Mouse (Mus musculus) kidney, adult 2 months (tissue): ENCODE measurements around the gene Commd7. TPM values are rescaled to one million over a fixed set of nuclear protein-coding genes. Genes with fewer than 3 reads are reported as not detected.
A peak's percentile ranks its signal among the peaks of the same experiment; 100 is the strongest.

Experiments used
- DNase-seq: peaks from one replicate; pipeline ENCODE4 v3.0.0; 2021
- H3K27ac ChIP-seq: fragments of 200-500 bp; 2 replicates; pipeline ENCODE4 v1.5.1; 2012; ENCODE audit warnings: low read depth, low read length, control low read depth, inconsistent platforms; ENCODE audit not compliant: insufficient read depth
- H3K27me3 ChIP-seq: fragments of 200-500 bp; replicated peaks from 2 replicates; pipeline ENCODE4 v1.6.1; 2012; ENCODE audit warnings: mild to moderate bottlenecking, moderate library complexity, low read length, inconsistent platforms; ENCODE audit not compliant: control insufficient read depth, insufficient read depth
- H3K36me3 ChIP-seq: fragments of 200-500 bp; 2 replicates; pipeline ENCODE4 v1.6.1; 2012; ENCODE audit warnings: mild to moderate bottlenecking, moderate library complexity, low read length, inconsistent platforms; ENCODE audit not compliant: control insufficient read depth, insufficient read depth
- H3K4me1 ChIP-seq: fragments of 200-500 bp; 2 replicates; pipeline ENCODE4 v1.6.1; 2011; ENCODE audit warnings: low read length; ENCODE audit not compliant: control insufficient read depth, insufficient read depth
- H3K4me3 ChIP-seq: fragments of 200-500 bp; 2 replicates; pipeline ENCODE4 v1.5.1; 2011; ENCODE audit warnings: mild to moderate bottlenecking, low read depth, low read length, control low read depth; ENCODE audit not compliant: insufficient read depth
- CTCF ChIP-seq: fragments of 200-500 bp; conservative IDR thresholded peaks from 2 replicates; pipeline ENCODE4 v1.5.1; 2011; ENCODE audit warnings: low read depth, mild to moderate bottlenecking, control low read depth, low read length, moderate library complexity, mixed read lengths; ENCODE audit not compliant: insufficient read depth, insufficient read length
- POLR2A ChIP-seq: fragments of 200-500 bp; IDR thresholded peaks from one replicate; pipeline ENCODE4 v1.6.1; 2011; ENCODE audit warnings: low read depth, low read length, control low read depth
- WGBS: fragments of 180-500 bp; shearing (Covaris S2); methylation state at CpG from one replicate; pipeline ENCODE4 v1.1.7; 2018; 5-methylcytosine and 5-hydroxymethylcytosine counted together
- polyA plus RNA-seq: library from polyadenylated mRNA; depleted of rRNA; stranded (reverse); fragments of >200 nt; gene quantifications from 2 replicates; pipeline ENCODE4 v1.2.3, GENCODE M21; 2012

Commd7 gene
- polyA plus RNA-seq, 1 experiment, result 22.3 TPM

DNA sequence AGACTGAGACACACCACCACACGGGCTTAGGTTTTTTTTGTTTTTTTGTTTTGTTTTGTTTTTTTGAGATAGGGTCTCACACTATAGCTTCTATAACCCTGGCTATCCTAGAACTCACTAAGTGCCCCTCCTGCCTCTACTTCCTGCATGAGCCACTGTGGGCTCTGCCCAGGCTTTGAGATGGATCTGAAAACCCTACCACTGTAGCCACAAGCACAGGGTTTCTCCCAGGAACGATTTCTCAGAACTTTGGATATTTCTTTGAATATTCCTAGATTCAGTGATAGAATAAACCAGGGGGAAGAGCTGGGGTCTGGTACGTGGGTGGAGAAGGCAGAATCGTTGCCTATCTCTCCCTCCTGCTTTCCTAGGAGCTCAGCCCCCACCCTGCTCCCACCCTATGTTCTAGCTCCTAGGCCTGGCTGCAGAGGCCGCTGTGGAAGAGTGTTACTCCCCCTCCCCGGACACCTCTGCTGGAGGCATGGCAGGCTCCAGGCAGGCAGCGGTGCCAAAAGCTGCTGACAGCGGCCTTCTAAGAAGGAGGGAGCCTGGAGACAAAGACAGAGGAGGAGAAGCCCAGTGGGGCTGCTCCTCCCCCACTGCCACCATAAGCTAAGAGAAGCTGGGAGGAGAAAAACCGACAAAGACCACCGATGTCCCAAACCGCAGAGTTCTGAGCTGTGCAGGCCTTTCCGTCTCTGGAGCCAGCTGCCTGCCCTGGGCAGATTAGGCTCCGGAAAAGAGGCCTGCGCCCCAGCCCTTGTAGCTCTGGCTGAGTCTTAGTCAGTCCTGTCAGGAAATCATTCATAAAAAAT is 21.9 kb downstream of the Commd7 start:
- H3K27ac ChIP-seq, result no peak overlapping the region
- H3K4me1 ChIP-seq, result peaks cover 6% of the 10 kb centered on the region; the same call in 1 of the 2 replicates
- no peaks in the 10 kb centered on the region for H3K27me3 ChIP-seq
- H3K4me3 ChIP-seq, result no peak overlapping the region
- TF ChIP-seq CTCF (no peak), POLR2A (no peak)
- peak; percentile 18 for DNase-seq
- H3K36me3 ChIP-seq, result no peaks in the 10 kb centered on the region
- 44% methylated on average over 14 of the region's 14 CpGs for WGBS

DNA sequence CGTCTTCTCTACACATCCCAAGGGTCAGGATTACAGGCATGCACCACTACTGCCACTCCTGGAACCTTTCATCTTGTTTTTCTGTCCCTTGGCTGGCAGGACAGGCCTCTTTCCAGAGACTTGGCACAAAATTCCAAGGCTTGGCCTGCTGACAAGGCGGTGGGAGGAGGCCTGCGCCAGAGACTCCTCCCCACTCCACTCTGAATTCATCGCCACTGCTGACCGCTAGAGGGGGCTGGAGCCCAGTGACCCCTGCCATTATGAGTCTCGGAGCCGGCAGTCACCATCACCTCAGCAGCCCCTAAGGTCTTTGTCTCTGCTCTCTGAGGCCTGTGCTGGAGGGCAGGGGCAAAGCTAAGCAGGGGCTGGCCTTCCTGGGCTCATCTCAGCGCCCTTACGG is 23.0 kb downstream of the Commd7 start:
- TF ChIP-seq CTCF (peak; percentile 87), POLR2A (no peak)
- Histone ChIP-seq H3K4me3 (no peak overlapping the region), H3K27me3 (no peaks in the 10 kb centered on the region), H3K36me3 (no peaks in the 10 kb centered on the region), H3K27ac (no peak overlapping the region), H3K4me1 (peaks cover 6% of the 10 kb centered on the region; the same call in 1 of the 2 replicates)
- DNase-seq, result peak; percentile 96
- WGBS, result 14% methylated on average over 9 of the region's 9 CpGs

- TF ChIP-seq POLR2A, result no peak
- no peaks in the 10 kb centered on the region for H3K27me3 ChIP-seq
- DNase-seq, result peak; percentile 65
- H3K27ac ChIP-seq, result no peak overlapping the region
- 53% methylated on average over 8 of the region's 8 CpGs for WGBS
- H3K4me3 ChIP-seq, result no peak overlapping the region
- no peaks in the 10 kb centered on the region for H3K36me3 ChIP-seq
- peaks cover 6% of the 10 kb centered on the region; the same call in 1 of the 2 replicates for H3K4me1 ChIP-seq
Observed at GRCm38 (mm10) chr2:153609058-153609457, 23.5 kb downstream of the Commd7 start.

DNA sequence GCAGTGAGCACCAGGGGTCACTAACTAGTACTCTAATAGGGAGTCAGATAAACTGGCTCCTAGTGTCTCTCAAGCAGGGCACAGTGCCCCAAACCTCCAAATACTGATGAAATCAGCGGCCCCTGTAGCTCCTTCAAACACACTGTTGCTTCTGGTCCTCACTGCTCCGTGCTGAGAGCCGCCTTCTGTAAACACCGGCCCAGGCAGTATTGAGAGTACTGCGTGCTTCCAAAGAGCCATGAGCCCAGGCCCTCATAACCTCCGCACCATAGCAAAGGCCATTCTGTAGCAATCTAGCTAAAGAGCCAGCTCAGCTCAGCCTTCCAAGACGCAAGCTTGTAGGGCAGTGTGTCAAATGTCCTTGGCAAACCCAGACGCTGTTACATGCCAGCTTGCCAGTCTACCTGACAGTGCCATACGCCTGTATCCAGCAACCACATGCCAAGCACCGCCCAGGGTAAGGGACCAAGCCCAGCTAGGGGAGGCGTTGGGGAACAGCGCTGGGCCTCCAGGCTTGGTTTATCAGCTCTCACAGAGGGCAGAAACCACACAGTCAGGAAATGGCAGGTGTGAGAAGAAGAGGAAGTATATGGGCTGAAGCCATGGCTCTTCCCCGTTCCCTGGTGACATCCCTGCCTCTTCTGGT is 24.6 kb downstream of the Commd7 start:
- H3K27ac ChIP-seq, result no peak overlapping the region
- H3K4me1 ChIP-seq, result peaks cover 6% of the 10 kb centered on the region; the same call in 1 of the 2 replicates
- no peaks in the 10 kb centered on the region for H3K36me3 ChIP-seq
- no peaks in the 10 kb centered on the region for H3K27me3 ChIP-seq
- TF ChIP-seq CTCF, result no peak
- TF ChIP-seq POLR2A, result no peak
- WGBS, result 64% methylated on average over 13 of the region's 13 CpGs
- no peak overlapping the region for H3K4me3 ChIP-seq
- peak; percentile 90 for DNase-seq

DNA sequence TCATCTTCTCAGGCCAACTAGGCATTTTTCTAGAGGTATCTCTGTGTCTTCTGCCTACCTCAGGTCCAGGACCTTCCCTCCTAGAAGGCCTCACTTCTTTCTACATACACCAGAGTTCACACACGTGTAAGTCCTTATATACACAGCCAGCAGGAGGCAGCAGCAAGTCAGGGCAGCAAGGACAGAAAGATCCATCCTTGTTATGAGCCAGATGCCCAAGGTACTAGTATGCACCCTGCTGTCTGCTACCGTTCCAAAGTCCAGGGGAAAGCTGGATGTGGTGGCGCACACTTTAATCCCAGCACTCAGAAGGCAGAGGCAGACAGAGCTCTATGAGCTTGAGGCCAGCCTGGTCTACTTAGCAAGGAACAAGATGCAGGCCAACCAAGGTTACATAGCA is 26.2 kb downstream of the Commd7 start:
- Histone ChIP-seq H3K4me3 (no peak overlapping the region), H3K27me3 (no peaks in the 10 kb centered on the region), H3K27ac (no peak overlapping the region), H3K36me3 (no peaks in the 10 kb centered on the region), H3K4me1 (peaks cover 6% of the 10 kb centered on the region; the same call in 1 of the 2 replicates)
- 66% methylated on average over 3 of the region's 3 CpGs for WGBS
- peak; percentile 65 for DNase-seq
- TF ChIP-seq POLR2A (no peak), CTCF (peak; percentile 45)

DNA sequence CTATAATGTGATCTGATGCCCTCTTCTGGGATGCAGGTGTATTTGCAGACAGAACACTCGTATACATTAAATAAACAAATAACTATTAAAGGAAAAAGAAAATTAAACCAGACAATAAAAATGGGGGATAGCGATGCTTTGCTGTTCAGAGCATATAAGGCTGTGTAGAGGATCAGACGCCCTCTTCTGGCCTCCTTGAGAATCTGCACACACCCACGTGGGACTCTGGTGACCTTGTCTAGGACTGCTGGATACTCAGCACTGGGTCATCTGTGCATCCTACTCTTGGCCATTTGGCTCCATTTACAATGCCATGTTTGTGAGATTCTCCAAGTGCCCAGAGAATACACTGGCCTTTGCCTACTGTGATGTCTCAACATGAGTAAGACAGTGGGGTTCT is 28.9 kb downstream of the Commd7 start:
- no peaks in the 10 kb centered on the region for H3K27me3 ChIP-seq
- H3K27ac ChIP-seq, result no peak overlapping the region
- DNase-seq, result no peak
- no peaks in the 10 kb centered on the region for H3K36me3 ChIP-seq
- peaks cover 4% of the 10 kb centered on the region; the same call in 1 of the 2 replicates for H3K4me1 ChIP-seq
- TF ChIP-seq CTCF, result peak; percentile 32; the same call in 1 of the 2 replicates
- TF ChIP-seq POLR2A, result no peak
- 50% methylated on average over 4 of the region's 4 CpGs for WGBS
- H3K4me3 ChIP-seq, result no peak overlapping the region
